Mouse (Mus musculus): ENCODE measurements at regions not wholly inside any gene's neighbourhood (a gene's known extent, or its start where the extent isn't known, plus 50 kb on each side); places are given as distances from the start of the nearest gene placed in this dataset.
"Not testable (repeated sequence)": the region's sequence is repeated elsewhere in the genome, so short reads cannot be mapped to it uniquely, and the experiment has no call there.

GRCm38 (mm10) chr11:12589757-12590373 is 125.1 kb upstream of the Cobl start:
- DNase-seq (ENCODE audit: low spot score in 2 of 2): no peak

- DNase-seq (ENCODE audit: low spot score in 2 of 2): not testable (repeated sequence)
Measured at GRCm38 (mm10) chr11:12584851-12585680, 120.3 kb upstream of the Cobl start.

- peak; percentile 79 to 87 for DNase-seq (ENCODE audit: low spot score in 2 of 2)
Measured at GRCm38 (mm10) chr11:12578999-12579576, 114.3 kb upstream of the Cobl start.

- no peak for DNase-seq (ENCODE audit: low spot score in 2 of 2)
Measured at GRCm38 (mm10) chr11:12559663-12560062, 94.9 kb upstream of the Cobl start.

- DNase-seq (ENCODE audit: low spot score in 2 of 2): peak; percentile 53 to 55
Measured at GRCm38 (mm10) chr11:12558995-12559633, 94.4 kb upstream of the Cobl start.

GRCm38 (mm10) chr11:12558176-12558575 is 93.4 kb upstream of the Cobl start:
- DNase-seq (ENCODE audit: low spot score in 2 of 2): no peak

- no peak for DNase-seq (ENCODE audit: low spot score in 2 of 2)
Measured at GRCm38 (mm10) chr11:12545771-12546170, 81.0 kb upstream of the Cobl start.

GRCm38 (mm10) chr11:12543042-12543441 is 78.3 kb upstream of the Cobl start:
- no peak for DNase-seq (ENCODE audit: low spot score in 2 of 2)

GRCm38 (mm10) chr11:12540333-12540870 is 75.6 kb upstream of the Cobl start:
- peak; percentile 56 to 61 for DNase-seq (ENCODE audit: low spot score in 2 of 2)

- no peak for DNase-seq (ENCODE audit: low spot score in 2 of 2)
Measured at GRCm38 (mm10) chr11:12535063-12535462, 70.3 kb upstream of the Cobl start.

GRCm38 (mm10) chr11:12532288-12532687 is 67.5 kb upstream of the Cobl start:
- peak; percentile 75 to 90 for DNase-seq (ENCODE audit: low spot score in 2 of 2)

- DNase-seq (ENCODE audit: low spot score in 2 of 2): not testable (repeated sequence)
Measured at GRCm38 (mm10) chr11:12522063-12522462, 57.3 kb upstream of the Cobl start.

GRCm38 (mm10) chr11:12521286-12521685 is 56.5 kb upstream of the Cobl start:
- peak; percentile 61 to 67 for DNase-seq (ENCODE audit: low spot score in 2 of 2)

- DNase-seq (ENCODE audit: low spot score in 2 of 2): no peak
Measured at GRCm38 (mm10) chr11:12516374-12516773, 51.6 kb upstream of the Cobl start.
